Mouse (Mus musculus) embryonic facial prominence, embryonic 11.5 days (tissue): Measurements from ENCODE around the gene Bbip1. TPM values are rescaled to one million over a fixed set of nuclear protein-coding genes. Genes with fewer than 3 reads are reported as not detected.
"Not testable (repeated sequence)": the region's sequence is repeated elsewhere in the genome, so short reads cannot be mapped to it uniquely, and the experiment has no call there.

Experiments
- ATAC-seq: fragments of 200-750 bp; cut with Nextera tagmentation; replicated peaks from 2 replicates; pipeline ENCODE4 v1.8.0; 2017; ENCODE audit warnings: low read depth; ENCODE audit not compliant: insufficient number of reproducible peaks, low FRiP score, low TSS enrichment
- DNase-seq: peaks from one replicate; pipeline ENCODE4 v3.0.0-alpha.2; 2015; ENCODE audit warnings: low spot score
- H3K27ac ChIP-seq: fragments of 300-500 bp; sonication (generic); replicated peaks from 2 replicates; pipeline ENCODE4 v1.5.1; 2014; ENCODE audit warnings: mild to moderate bottlenecking, low read depth, low read length, control low read depth
- H3K27me3 ChIP-seq: fragments of 300-500 bp; sonication (generic); 2 replicates; pipeline ENCODE4 v1.6.1; 2014; ENCODE audit warnings: mild to moderate bottlenecking, low read length, moderate library complexity, mixed read lengths; ENCODE audit not compliant: control insufficient read depth, insufficient read depth
- H3K36me3 ChIP-seq: fragments of 300-500 bp; sonication (generic); replicated peaks from 2 replicates; pipeline ENCODE4 v1.6.1; 2014; ENCODE audit warnings: low read depth, mild to moderate bottlenecking, low read length, moderate library complexity, mixed read lengths; ENCODE audit not compliant: control insufficient read depth, insufficient read depth
- H3K4me1 ChIP-seq: fragments of 300-500 bp; sonication (generic); 2 replicates; pipeline ENCODE4 v1.6.1; 2014; ENCODE audit warnings: low read length, mixed read lengths; ENCODE audit not compliant: control insufficient read depth, insufficient read depth
- H3K4me2 ChIP-seq: fragments of 300-500 bp; sonication (generic); 2 replicates; pipeline ENCODE4 v1.6.1; 2014; ENCODE audit warnings: low read depth, mild to moderate bottlenecking, control low read depth, low read length, moderate library complexity
- H3K4me3 ChIP-seq: fragments of 300-500 bp; sonication (generic); 2 replicates; pipeline ENCODE4 v1.5.1; 2014; ENCODE audit warnings: low read depth, low read length, control low read depth
- H3K9ac ChIP-seq: fragments of 300-500 bp; sonication (generic); replicated peaks from 2 replicates; pipeline ENCODE4 v1.6.1; 2014; ENCODE audit warnings: mild to moderate bottlenecking, control low read depth, low read length
- H3K9me3 ChIP-seq: fragments of 300-500 bp; sonication (generic); replicated peaks from 2 replicates; pipeline ENCODE4 v1.6.1; 2016; ENCODE audit warnings: mild to moderate bottlenecking, low read length, inconsistent platforms, mixed read lengths; ENCODE audit not compliant: control insufficient read depth
- WGBS: fragments of 180-500 bp; shearing (Covaris S2); extraction: QIAGEN DNeasy Blood & Tissue Kit; methylation state at CpG from one replicate; pipeline ENCODE4 v1.1.7; 2014; 5-methylcytosine and 5-hydroxymethylcytosine counted together
- polyA plus RNA-seq: library from polyadenylated mRNA; unstranded; fragments of >200 nt; fragmentation: Nextera tagmentation; extraction: Ambion mirVana; gene quantifications from 2 replicates; pipeline ENCODE4 v1.2.1, GENCODE M21; 2014

Bbip1 gene
- polyA plus RNA-seq, 1 experiment from 2014 or later = 114 TPM

DNA sequence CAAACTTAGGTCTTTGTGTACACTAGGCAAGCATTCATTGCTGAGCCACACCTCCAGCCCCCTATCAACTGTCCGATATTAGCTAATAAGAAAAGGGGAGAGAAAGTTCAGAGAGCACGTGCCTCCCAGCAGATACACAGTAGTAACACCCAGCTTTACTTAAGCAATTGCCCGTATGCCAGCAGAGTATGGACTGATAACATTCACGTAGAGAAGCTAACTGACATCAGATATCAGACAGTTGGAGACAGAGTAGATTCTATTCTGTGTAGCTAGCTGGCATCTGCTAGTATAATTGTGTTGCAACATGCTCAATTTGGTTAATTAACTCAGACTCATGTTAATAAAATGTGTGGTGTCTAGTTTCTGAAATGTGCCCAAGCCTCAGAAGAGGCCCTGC is 3.3 kb downstream of the Bbip1 start:
- H3K9ac ChIP-seq = no peak overlapping the region
- H3K4me1 ChIP-seq = no peaks in the 10 kb centered on the region
- H3K9me3 ChIP-seq = no peaks in the 10 kb centered on the region
- no peaks in the 10 kb centered on the region; the same call in 1 of the 2 replicates for H3K36me3 ChIP-seq
- H3K4me3 ChIP-seq = no peak overlapping the region
- H3K27me3 ChIP-seq = no peaks in the 10 kb centered on the region
- 92% methylated on average over 4 of the region's 4 CpGs for WGBS
- DNase-seq = no peak
- no peak overlapping the region for H3K27ac ChIP-seq
- ATAC-seq = no peak
- H3K4me2 ChIP-seq = no peak overlapping the region

DNA sequence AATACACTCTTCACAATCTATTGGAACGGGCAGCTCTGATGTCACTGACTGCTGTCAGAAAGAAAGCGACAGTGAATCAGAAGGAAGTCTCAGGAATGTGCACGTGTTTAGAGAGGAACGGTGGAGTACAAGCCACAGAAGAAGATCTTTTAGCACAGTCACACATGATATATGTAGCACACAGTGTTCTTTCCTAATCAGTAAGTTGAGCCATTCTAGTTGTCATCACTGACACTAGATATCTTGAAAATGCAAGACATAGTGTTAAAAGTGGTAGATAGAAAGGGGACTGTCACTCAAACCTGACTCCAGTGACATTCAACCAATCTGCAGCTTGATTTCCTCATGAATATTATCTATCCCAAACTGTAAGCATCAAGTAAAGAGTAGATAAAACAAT is 5.0 kb downstream of the Bbip1 start:
- no peak overlapping the region for H3K4me3 ChIP-seq

DNA sequence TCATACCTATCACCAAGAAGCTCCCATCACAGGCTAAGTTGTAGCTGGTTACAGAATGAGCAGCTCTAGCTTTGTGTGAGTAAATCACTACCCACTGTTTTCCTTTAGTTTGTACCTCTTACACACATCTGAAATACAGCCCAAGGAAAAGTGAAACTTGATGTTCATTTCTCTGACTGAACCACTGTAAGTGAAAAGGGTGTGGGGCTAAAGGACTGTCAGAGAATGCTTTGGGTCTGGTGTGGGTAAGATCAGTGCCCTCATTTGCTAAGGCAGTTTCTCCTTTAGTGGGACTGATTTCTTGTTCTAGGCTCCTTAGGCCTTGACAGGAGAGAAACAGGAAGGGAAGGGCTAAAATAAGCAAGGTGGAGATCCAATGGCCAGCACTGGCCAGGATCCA is 10.4 kb downstream of the Bbip1 start:
- H3K4me2 ChIP-seq = no peak overlapping the region
- no peak for ATAC-seq
- no peaks in the 10 kb centered on the region for H3K4me1 ChIP-seq
- H3K4me3 ChIP-seq = no peak overlapping the region
- no peaks in the 10 kb centered on the region for H3K9me3 ChIP-seq
- no peak for DNase-seq
- H3K9ac ChIP-seq = no peak overlapping the region
- H3K27ac ChIP-seq = no peak overlapping the region
- H3K36me3 ChIP-seq = no peaks in the 10 kb centered on the region; the same call in 1 of the 2 replicates
- no peaks in the 10 kb centered on the region for H3K27me3 ChIP-seq

More for the DNA sequence above, 5.0 kb downstream of the Bbip1 start:
- Histone ChIP-seq H3K27me3 (no peaks in the 10 kb centered on the region), H3K4me2 (no peak overlapping the region), H3K36me3 (no peaks in the 10 kb centered on the region; the same call in 1 of the 2 replicates), H3K9me3 (no peaks in the 10 kb centered on the region), H3K4me1 (no peaks in the 10 kb centered on the region), H3K9ac (no peak overlapping the region), H3K27ac (no peak overlapping the region)
- DNase-seq (no peak), ATAC-seq (no peak)
- 89% methylated on average over 4 of the region's 4 CpGs for WGBS

DNA sequence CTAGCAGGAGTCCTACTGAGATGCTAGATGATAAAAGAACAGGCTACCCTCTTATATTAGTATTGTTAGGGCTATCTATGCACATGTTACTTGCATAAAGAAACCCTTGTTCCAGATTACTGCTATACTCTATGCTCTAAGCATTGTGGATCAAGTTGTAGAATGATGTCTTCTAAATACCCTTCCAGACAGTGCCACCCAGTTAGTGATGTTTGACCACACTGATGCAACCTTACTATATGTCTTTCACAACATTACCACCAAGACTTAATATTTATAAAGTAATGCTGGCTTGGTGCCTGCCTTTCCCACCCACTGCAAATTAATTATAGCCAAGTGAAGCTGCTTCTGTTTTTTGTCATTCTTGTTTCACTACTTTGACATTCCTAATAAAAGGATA is 11.4 kb downstream of the Bbip1 start:
- DNase-seq (no peak), ATAC-seq (no peak)
- Histone ChIP-seq H3K4me3 (no peak overlapping the region), H3K27me3 (no peaks in the 10 kb centered on the region), H3K36me3 (no peaks in the 10 kb centered on the region; the same call in 1 of the 2 replicates), H3K9ac (no peak overlapping the region), H3K4me1 (no peaks in the 10 kb centered on the region), H3K27ac (no peak overlapping the region), H3K4me2 (no peak overlapping the region), H3K9me3 (no peaks in the 10 kb centered on the region)

DNA sequence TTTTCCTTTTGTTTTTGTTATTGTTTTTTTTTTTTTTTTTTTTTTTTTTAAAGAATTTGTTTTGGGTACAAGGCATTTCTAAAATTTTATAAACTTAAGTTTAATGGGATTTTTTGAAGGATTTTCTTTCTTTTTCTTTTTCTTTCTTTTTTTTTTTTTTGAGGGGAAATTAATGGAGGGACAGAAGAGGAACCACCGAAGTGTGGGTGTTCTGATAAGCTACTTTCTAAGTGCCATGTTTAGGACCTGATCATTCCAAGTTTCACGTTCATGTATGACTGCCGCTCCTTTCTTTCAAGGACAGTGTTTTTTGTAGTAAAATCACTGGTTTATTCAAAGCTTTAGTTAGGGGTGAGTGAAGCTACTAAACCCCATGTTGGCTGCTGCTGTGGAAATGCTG is 15.2 kb downstream of the Bbip1 start:
- 92% methylated on average over 3 of the region's 3 CpGs for WGBS
- no peaks in the 10 kb centered on the region; the same call in 1 of the 2 replicates for H3K36me3 ChIP-seq
- H3K27me3 ChIP-seq = no peaks in the 10 kb centered on the region
- no peak overlapping the region for H3K9ac ChIP-seq
- no peak for DNase-seq
- H3K9me3 ChIP-seq = no peaks in the 10 kb centered on the region
- no peak overlapping the region for H3K4me3 ChIP-seq
- no peaks in the 10 kb centered on the region for H3K4me1 ChIP-seq
- H3K27ac ChIP-seq = no peak overlapping the region
- ATAC-seq = no peak
- no peak overlapping the region for H3K4me2 ChIP-seq

DNA sequence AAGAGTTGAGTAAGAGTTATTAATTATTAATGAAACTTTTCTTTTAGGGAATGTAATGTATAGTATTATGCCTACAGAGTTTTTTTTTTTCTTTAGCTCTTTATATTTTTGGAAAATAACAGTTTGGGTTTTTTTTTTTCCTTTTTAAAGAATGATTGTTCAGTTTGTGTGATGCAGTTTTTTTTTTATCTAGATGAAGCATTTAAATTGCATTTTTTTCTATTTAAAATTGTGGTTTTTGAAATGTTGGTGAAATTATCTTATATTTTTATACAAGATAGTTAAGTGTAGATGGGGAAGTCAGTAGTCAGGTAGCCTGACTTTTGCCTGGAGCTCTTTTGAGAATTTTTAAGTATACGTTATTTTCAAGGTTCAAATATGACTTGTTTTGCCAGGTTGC is 17.7 kb downstream of the Bbip1 start:
- Histone ChIP-seq H3K9me3 (no peaks in the 10 kb centered on the region), H3K27me3 (no peaks in the 10 kb centered on the region), H3K36me3 (no peaks in the 10 kb centered on the region; the same call in 1 of the 2 replicates), H3K9ac (no peak overlapping the region), H3K4me3 (no peak overlapping the region), H3K27ac (no peak overlapping the region), H3K4me2 (no peak overlapping the region), H3K4me1 (no peaks in the 10 kb centered on the region)
- no peak for ATAC-seq
- DNase-seq = no peak
- 94% methylated on average over 1 of the region's 1 CpGs for WGBS

DNA sequence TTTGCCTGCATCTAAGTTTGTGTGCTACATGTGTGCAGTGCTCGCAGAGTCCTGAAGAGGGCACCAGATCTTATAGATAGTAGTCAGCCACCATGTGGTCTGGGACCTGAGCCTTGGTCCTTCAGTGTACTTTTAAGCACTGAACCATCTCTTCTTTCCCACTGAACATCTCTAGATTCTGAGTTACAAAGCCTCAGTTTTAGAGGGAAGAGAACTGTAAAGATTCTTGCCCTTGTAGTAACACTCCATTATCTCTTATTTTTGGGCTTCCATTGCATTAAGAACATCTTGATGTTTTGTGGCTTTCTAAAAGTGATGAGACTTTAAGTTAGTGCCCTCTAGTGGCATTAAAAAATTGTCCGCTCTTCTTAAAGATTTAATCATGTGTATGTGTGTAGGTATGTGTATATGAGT is 19.1 kb downstream of the Bbip1 start:
- H3K9me3 ChIP-seq = no peaks in the 10 kb centered on the region
- H3K27ac ChIP-seq = no peak overlapping the region
- no peaks in the 10 kb centered on the region for H3K27me3 ChIP-seq
- H3K4me2 ChIP-seq = no peak overlapping the region
- ATAC-seq (no peak), DNase-seq (peak; percentile 74)
- no peaks in the 10 kb centered on the region for H3K4me1 ChIP-seq
- 86% methylated on average over 2 of the region's 2 CpGs for WGBS
- no peak overlapping the region for H3K9ac ChIP-seq
- no peak overlapping the region for H3K4me3 ChIP-seq
- H3K36me3 ChIP-seq = no peaks in the 10 kb centered on the region; the same call in 1 of the 2 replicates

DNA sequence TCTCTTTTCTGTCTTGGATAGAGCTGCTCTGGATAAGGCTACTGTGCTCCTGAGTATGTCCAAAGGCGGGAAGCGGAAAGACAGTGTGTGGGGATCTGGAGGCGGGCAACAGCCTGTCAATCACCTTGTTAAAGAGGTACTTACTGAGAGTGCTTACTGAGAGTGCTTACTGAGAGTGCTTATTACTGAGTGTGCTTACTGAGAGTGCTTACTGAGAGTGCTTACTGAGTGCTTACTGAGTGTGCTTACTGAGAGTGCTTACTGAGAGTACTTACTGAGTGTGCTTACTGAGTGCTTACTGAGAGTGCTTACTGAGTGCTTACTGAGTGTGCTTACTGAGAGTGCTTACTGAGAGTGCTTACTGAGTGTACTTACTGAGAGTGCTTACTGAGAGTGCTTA is 22.4 kb downstream of the Bbip1 start:
- H3K4me1 ChIP-seq, ATAC-seq, H3K27ac ChIP-seq, H3K27me3 ChIP-seq, H3K36me3 ChIP-seq, H3K9ac ChIP-seq, H3K4me3 ChIP-seq, H3K9me3 ChIP-seq, H3K4me2 ChIP-seq, DNase-seq: not testable (repeated sequence)
- WGBS = 96% methylated on average over 3 of the region's 3 CpGs
